Mouse (Mus musculus) limb, embryonic 15.5 days (tissue): Measurements from ENCODE around the gene Foxf1. TPM values are rescaled to one million over a fixed set of nuclear protein-coding genes. Genes with fewer than 3 reads are reported as not detected.

ENCODE experiments used
- microRNA-seq: library from miRNA; unstranded; fragments of <30 nt; microRNA quantifications from one replicate; pipeline ENCODE4, GENCODE M21; 2016
- polyA plus RNA-seq: library from polyadenylated mRNA; unstranded; fragments of >200 nt; fragmentation: Nextera tagmentation; extraction: Ambion mirVana; gene quantifications from 2 replicates; pipeline ENCODE4 v1.2.1, GENCODE M21; 2015

Gene Foxf1
- polyA plus RNA-seq, 1 experiment from 2014 or later = 0.22 TPM

Small RNA genes within 50 kb of the gene (microRNA-seq; reads per million reads assigned to microRNA genes)
- gene Gm27530 = not detected

Other genes starting within 250 kb of the Foxf1 start
- 61.1 and 62.0 TPM in 2 replicates for gene Mthfsd, start 24.0 kb downstream of the Foxf1 start, polyA plus RNA-seq
- gene Foxc2, start 31.8 kb downstream of the Foxf1 start, polyA plus RNA-seq = 6.4 and 6.8 TPM in 2 replicates
- gene Foxl1, start 43.6 kb downstream of the Foxf1 start, polyA plus RNA-seq = 0.20 and 0.29 TPM in 2 replicates